Mouse (Mus musculus): ENCODE measurements around the gene Impdh2. TPM values are rescaled to one million over a fixed set of nuclear protein-coding genes. Genes with fewer than 3 reads are reported as not detected.

Gene Impdh2
- 10 to 100 TPM; 63.4 to 68.4 TPM for total RNA-seq (2021)

DNA sequence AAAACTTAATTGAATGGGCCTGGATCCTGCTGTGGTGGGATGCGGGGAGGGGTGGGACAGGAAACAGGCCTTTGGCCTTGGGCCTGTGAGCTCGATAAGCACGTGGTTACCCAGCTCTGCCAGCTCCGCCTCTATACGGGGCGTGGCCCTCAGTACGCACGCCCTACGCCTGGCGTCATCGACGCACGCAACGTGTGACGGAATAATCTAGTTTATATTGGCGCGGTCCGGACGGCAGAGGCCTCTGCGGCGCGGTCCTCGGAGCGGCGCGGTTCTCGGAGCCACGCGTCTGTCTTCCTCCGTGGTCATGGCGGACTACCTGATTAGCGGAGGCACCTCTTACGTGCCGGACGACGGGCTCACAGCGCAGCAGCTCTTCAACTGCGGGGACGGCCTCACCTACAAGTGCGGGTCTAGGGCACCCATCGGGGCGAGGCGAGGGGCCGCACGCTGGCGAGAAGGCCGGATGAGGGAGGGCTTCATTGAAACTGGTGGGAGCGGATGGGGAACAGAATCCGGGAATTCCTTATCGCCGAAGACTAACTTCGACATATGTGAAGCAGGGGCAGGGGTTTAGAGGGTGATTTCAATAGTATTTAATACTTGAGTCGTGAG lies at the start of gene Impdh2:
Gene Impdh2, plus strand, starts transcription at position 60 of the 615 bp plus-strand sequence.
- DNase-seq = peak; percentile 94

DNA sequence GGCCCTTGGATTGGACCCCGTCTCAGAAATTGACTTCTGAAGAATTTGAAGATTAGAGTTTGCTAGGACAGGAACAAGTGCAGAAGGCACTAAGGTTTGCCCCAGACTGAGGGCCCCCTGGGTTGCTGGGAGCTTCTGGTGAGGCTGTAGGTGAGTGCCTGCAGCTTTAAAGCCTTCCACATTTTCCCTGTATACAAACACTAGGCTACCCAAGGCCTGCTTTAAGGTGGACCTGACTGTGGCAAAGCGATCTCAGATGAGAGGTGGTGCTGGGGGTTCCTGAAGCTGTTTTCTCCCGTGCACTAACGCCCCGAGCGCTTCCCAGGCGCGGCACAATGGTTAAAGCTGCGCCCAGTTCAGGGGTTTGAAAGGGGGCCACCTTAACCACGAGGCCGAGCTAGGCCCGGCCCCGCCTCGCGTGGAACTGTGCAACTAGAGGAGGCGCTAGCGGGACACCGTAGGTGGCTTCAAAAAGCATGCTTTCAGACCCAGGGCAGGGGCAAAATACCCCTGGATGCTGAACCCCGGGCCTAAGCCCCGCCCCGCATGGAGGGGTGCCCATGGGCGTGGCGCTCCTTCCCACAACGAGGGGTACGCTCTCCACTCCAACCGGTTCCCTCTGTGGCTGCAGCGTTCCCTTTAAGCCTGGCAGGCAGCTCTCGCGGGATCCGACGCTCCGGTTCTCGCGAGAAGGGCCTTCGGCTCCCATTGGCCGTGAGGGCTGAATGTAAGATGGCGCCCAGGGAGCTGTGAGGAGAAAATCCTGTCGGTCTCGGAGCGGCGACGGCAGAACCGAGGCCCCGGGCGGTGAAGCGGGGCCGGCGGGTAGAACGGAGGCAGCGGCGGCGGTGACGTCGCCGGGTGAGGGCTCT lies 43.5 kb upstream of the Impdh2 start, which contains the start of gene Qrich1:
Gene Qrich1, plus strand, starts transcription at position 427 of the 872 bp plus-strand sequence.
- peak; percentile 96 to 97 for DNase-seq

DNA sequence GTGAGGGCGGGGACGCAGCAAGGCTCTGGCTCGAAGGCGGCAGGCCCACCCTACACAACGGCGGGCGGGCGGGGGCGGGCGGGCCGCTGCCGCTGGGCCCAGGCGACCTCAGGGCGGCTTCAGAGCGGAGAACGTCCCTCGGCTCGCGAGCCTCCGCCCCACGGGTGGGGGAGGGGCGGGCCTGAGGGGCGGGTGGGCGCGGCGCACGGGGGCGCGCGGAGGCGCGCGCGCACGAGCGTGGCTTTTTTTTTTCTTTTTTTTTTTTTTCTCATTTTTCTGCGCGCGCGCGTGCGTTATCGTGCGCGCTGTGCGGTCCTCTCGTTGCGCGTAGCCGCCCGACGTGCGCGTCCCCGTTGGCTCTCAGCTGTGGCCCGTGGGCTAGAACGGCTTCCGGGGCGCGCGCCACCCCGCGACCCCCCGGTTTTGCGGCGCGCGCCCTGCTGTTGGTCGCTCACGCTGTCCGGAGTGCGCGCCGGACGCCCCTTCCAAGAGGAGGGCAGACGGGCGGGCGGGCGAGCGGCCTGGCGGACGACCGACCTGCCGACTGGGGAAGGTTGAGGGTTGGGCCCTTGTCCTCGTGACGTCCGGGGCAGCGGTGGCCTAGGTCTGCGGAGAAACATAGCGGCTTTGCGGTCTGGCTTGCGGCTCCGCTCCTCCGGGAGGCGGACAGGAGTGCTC lies 42.7 kb upstream of the Impdh2 start:
- DNase-seq = peak; percentile 82 to 83

DNA sequence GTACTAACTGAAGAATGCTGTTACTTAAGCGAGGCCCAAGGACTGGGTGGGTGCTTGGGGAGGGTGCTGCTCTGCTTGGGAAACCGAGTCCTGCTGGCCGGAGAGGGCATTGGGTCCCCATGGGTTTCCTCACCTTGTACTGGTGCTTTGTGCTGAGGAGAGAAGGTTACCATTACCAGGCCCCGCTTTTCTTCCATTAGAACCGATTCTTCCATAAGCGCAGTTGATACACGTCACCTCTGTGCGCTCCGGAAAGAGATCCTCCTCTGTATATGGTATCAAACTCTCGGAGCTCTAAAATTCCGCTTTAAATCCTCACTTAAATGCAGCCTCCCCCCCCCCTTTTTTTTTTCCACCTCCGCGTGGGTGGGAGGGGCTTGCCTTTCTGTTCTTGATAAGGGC lies 42.2 kb upstream of the Impdh2 start:
- no peak for DNase-seq

DNA sequence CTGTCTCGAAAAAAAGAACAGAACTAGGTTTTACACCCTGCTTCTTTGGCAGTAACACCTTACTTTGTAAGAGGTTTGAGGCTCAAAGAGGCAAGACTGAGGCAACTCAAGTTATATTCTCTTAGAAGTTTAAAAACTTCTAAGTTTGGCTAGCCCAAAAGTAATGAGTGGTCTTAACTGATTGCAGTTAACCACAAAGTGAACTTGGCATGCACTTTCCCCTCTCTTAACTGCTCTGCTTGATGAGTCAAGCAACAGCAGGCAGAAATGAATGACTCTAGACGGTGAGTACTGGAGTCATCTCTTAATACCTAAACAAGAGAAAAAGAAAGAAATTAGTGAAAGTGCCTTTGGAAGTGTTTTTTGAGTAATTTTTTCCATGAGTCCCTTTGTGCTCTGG lies 38.5 kb upstream of the Impdh2 start:
- DNase-seq = no peak

DNA sequence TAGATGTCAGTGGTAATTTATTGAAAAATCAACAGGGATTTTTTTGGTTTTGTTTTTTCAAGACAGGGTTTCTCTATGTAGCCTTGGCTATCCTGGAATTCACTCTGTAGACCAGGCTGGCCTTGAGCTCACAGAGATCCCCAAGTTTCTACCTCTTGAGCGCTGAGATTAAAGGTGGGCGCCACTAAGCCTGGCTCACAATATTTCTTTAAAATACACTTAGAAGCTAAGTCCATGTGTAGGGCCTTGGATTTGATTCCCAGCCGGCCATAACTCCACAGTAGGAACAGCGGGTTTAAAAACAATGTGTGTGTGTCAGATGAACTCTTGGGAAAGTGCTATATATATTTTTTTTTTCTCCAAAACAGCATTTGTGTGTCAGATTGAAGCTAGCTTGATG lies 36.7 kb upstream of the Impdh2 start:
- no peak for DNase-seq

DNA sequence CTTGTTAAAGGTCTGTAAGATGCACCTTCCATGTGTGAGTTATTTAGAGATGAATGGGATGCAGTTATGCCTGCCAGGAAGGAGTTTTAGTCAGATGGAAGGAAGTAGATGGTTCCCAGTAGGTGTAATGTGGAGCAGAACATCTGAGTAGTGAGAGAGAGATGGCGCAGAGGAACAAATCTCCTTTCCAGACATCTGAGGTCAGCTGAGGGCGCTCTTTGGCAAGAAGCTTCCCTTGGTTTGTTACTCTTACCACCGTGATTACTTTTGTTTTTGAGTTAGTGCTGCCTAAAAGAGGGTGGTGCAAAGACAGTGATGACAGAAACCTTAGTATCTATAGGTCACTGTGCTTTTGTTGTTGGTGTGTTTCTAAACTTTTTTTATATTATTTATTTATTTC lies 34.7 kb upstream of the Impdh2 start:
- DNase-seq = no peak

DNA sequence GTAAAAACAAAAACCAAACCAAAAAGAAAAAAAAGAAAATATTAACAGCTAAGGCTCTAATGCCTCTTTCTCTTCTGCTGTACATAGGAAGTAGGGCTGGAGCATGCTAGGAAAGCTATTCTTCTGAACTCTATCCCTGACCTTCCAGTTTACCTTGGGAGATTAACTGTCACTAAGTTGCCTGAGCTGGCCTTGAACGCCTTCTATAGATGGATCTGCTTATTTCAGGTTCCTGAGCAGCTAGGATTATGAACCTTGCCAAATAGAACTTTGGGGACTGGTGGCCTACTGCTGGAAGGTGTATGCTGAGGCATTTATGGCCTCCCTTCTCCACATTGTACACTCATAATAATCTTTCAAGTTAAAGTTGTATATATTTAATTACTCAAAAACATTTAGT lies 29.1 kb upstream of the Impdh2 start:
- DNase-seq = no peak

DNA sequence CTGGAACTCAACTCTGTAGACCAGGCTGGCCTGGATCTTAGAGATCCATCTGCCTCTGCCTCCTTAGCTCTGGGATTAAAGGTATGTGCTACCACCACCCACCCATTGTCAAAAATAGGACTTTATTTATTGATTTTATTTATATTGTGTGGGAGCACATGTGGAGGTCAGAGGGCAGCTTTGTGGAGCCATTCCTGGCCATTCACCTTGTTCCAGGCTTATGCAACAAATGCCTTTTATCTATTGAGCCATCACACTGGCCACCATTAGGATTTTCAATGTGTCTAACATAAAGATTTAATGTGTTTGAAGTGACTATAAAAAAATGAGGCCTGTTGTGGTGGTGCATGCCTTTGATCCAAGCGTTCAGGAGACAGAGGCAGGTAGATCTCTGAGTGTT lies 28.6 kb upstream of the Impdh2 start:
- no peak for DNase-seq

DNA sequence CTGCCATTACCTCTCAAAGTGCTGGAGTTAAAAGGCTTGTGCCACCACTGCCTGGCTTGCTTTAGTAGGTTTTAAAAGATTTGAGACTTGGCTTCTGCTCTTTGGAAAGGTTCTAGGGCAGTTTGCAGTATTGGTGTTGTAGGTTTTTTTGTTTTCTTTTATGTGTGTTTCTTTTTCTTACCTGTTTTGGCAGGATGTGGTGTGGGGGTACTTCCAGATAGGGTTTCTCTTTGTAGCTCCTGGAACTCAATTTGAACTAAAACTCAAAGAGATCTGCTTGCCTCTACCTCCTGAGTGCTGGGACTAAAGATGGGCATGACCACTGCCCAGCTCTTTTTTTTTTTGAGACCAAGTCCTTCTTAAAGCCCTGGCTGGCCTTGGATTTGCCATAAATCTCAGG lies 19.2 kb upstream of the Impdh2 start:
- DNase-seq = no peak

DNA sequence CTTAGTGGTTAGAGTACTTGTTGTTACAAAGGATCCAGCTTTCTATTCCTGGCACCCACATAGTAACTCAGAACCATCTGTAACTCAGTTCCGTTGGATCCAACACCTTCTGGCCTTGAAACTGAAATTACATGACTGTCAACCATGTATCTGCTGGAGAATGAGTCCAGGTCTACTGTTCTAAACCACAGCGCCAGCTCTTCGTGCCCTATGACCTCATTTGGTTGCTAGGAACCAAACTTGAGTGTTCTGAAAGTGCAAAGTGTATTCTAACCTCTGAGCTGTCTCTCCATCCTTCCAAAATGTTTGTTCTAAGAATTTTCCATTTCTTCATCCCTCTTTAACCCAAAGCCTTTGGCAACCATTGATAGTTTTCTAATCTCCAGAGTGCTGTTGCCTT lies 14.1 kb upstream of the Impdh2 start:
- no peak for DNase-seq

DNA sequence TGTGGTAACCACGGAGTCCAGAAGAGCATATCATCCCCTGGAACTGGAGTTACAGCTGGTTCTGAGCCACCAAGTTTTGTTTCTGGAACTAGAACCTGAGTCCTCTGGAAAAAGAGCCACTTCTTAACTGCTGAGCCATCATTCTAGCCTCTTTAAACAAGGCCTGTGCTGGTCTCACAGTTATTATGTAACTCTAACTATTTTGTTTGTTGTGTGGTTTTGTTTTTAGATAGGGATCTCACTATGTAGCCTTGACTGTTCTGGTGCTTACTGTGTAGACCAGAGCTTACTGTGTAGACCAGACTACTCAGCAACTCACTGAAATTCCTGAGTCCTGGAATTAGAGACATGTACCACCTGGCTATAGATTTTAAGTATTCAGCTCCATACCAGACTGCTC lies 13.2 kb upstream of the Impdh2 start:
- DNase-seq = no peak

DNA sequence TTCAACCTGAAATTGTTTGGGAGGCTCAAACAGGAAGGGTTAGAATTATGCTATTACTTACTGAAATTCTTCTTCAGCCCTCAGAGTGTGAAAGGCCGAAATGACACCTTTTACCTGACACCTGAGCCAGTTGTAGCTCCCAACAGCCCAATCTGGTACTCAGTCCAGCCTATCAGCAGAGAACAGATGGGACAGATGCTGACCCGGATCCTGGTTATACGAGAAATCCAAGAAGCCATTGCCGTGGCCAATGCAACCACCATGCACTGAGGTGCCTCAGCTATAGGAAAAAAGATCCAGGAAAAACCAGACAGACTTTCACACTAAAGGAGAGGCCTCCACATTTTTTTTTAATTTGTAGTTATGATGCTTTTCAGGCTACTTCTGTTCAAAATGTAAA lies 917 bp upstream of the Impdh2 start:
- no peak for DNase-seq

DNA sequence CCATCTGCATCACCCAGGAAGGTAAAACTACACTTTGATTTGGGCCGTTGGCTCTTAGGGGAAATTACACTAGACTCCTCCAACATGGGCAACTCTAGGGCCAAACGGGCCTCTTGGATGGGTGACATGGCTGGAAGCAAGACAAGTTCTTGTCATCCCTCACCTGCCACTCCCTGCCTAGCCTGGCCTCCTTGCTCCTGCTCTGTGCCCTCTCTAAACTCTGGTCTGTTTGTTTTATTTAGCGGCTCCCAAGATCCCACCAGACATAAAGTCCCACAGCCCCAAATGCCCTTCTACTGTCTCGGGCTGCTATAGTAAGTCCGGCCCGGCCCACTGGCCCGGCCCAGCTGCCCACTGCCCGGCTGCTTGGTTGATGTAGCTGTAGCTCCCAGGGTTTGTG lies 3.6 kb downstream of the Impdh2 start:
- no peak for DNase-seq

DNA sequence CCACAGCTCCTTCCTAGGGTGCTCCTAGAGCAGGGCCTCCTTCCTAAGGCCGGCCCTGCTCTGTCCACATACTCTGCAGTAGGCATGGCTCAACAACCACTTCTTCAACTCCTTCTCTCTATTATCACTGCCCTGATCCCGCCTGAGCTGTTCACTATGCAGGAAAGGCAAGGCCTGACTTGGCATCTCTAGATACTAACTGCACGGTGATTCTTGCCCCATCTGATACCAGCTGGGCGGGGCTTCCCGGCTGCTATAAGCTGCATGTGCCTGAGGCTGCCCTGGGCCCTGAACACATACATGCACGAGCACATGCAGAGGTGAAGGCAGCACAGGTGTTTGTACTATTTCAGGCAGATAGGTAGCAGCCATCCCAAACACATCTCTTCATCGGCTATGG lies 4.0 kb downstream of the Impdh2 start:
- DNase-seq = no peak

DNA sequence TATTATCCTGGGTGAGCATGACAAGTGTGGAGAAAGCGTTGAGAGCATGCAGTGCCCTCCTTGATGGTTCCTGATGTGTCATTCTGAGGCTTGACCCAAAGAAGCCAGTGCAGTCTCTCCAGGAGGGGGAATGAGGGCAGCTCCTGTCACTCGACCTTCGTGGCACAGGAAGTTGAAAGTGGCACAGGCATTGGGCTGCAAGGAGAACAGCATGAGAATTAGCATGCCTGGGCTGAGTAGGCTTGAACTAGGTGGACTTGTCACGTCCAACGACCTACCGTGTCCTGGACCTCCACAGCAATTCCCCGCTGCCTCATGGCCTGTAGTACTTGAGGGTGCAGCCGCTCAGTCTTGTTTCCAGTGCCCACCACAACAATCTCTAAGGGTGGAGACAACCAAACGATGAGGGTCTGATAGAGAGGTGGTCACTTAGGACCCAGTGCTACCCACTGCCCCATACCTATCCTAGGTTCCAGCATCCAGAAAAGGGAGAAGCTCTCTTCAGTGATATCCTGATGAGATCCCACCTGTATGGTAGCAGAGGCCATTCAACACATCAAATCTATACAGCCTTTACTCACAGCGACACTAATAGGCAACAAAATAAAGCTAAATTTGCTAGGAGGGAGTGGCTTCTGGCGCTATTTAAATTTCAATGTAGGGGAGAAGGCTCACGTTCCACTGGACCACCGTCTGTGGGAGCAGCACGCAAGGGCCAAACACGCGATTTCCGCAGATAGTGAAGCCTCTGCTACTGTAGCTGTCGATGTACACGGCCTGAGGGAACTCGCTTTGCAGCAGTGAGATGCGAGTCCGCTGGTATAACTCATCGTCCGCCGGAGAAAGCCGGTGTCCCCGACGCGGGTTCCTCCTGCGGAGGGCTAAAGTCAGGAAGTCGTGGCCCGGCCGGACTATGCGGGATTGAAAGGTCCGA lies 6.1 kb downstream of the Impdh2 start:
- no peak for DNase-seq

DNA sequence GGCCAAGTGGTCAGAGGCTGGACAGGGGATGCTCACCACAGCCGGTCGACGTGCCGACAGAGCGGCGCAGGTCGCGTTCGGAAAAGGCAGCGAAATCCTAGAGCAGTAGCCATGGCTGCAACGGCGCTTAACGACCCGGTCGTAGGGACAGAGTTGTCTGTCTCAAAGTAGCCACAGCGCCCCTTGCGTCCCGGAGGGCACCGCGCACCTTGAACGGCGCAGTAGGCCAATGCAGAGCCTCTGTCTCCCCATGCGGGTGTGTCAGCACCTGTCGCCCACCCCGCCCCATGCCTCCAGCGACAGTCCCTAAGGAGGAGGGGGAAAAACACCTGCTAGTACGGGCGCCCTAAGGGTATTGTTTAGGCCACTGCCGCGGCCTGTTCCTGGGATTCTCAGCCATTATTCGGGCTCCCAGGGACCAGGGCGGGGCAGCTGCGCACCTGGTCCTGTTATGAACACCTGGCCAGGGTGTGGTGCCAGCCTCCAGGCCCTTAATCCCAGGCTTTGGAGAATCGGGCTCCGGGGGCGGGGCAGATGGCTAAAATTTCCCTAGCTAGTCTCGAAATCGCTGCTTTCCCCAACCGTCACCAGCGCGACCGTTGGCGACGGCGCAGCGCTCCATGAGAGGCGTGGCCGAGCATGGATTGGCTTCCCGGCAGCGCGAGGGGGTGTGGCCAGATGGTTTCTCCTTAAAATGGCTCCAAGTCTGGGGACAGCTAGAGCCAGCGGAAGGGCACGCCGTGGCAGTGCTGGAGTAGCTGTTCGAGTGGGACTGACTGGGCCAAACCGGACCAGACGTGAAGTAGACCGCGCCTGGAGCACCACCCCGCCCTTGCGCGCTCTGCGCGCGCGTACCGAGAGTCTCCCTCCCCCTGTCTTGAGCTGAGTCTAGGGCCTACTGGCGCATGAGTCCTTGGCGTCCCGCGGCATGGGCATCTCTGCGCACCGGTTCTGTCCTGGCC lies 7.0 kb downstream of the Impdh2 start, which contains the start of gene Ndufaf3:
Gene Ndufaf3, minus strand, starts transcription at position 620 of the 962 bp plus-strand sequence.
- peak; percentile 96 for DNase-seq

DNA sequence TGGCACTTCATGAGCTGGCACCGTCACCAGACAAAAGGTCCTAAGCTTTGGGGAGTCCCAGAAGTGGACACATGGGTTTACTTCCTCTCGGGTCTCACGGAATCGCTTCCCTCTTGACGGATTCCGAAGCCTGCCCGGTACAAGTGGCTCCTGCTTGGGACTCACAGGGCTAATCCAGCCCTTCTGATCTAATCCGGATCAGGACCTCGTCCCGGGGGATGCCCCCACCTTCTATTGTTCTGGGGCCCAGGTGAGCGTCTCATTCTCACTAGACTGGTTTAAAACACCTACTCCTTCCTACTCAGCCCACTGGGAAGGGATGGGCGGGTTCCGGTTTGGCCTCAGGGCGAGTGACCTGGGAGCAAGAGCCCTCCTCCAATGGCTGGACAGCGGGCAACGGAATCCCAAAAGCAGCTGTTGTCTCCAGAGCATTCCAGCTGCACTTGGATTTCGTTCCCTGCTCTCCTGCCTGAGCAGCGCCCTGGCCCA lies 7.9 kb downstream of the Impdh2 start:
- no peak for DNase-seq

DNA sequence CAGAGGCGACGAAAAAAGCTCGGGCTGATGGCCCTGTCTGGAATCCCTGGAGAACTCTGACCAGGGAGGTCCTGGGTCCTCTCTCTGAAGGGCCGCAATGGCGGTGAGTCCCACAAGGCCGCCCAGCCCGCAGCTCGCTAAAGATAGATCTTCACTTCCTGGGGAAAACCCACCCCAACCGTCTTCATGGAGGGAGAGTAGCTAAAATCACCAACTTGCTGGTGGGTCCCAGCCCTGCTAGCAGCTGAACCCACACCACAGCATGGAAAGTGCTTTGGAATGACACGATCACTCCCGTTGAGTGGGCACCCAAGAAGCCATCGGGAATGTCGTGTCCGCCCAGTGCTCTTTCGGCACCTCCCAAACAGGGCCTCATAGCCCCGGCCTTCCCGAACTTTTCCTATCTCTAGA lies 8.4 kb downstream of the Impdh2 start:
- no peak for DNase-seq

DNA sequence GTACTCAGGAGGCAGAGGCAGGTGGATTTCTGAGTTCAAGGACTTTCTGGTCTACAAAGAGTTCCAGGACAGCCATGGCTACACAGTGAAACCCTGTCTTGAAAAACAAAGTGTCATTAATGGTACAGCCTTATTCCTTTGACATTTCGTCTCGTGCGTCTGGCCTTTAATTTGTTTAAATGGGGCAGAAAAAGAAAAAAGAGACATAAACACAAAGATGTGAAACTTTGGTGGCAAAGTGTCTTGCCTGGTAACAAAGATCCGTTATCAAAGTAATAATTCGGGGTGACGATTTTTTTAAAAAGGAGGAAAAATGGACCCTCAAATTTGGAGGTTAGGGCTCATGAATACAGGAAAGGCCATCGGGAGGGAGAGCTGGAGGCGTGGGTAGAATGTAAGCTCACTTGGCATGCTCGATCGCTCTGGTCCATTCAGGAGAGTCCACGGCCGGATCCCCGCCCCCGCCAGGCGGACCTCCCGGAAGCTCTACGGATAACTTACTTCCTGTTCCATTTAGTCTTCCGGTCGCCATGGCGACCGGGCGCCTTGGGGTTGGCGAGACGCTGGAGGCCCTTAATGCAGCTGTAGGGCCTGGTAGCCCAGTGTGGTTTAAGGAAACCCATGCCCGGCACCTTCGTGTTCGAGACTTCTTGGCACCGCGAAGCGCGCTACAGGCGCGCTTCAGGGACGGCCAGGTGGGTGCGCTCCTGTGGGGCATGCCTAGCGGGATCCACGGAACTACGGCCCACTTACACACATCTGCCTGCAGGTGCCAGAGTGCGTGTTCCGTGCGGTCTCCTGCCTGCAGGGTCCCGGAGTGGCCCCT lies 9.5 kb downstream of the Impdh2 start, which contains the start of gene Dalrd3:
Gene Dalrd3, plus strand, starts transcription at position 506 of the 826 bp plus-strand sequence.
- peak; percentile 87 to 89 for DNase-seq

All from layer of hippocampus, postnatal 36 days (tissue).